Mouse (Mus musculus) effector memory CD4-positive, alpha-beta T cell, adult 5 months (primary cell): Measurements from ENCODE around the gene Olfr228. TPM values are rescaled to one million over a fixed set of nuclear protein-coding genes. Genes with fewer than 3 reads are reported as not detected.

Experiments used
- polyA plus RNA-seq: library from polyadenylated mRNA; unstranded; fragments of 100-300 nt; shearing (Covaris generic); gene quantifications from one replicate; pipeline ENCODE4 v1.2.1, GENCODE M21; 2017

Gene Olfr228
- not detected for polyA plus RNA-seq

GRCm38 (mm10) chr2:86487286-86487685 is at the start of gene Olfr228:
Olfr228 (minus strand) TSS chr2:86487386.

GRCm38 (mm10) chr2:86508161-86508560 is 21.0 kb upstream of the Olfr228 start, which contains the start of gene Olfr1076:
Olfr1076 (plus strand) TSS chr2:86508461.

GRCm38 (mm10) chr2:86456169-86456568 is 31.0 kb downstream of the Olfr228 start, which contains the start of gene Olfr1066:
Olfr1066 (minus strand) TSS chr2:86456269.

GRCm38 (mm10) chr2:86450491-86450890 is 36.7 kb downstream of the Olfr228 start, which contains the start of gene Olfr1065:
Olfr1065 (minus strand) TSS chr2:86450591.

Other genes starting within 250 kb of the Olfr228 start
- gene Olfr1048, start 247.1 kb downstream of the Olfr228 start, polyA plus RNA-seq = 0.20 TPM
- not detected for gene Olfr1049, start 229.1 kb downstream of the Olfr228 start, polyA plus RNA-seq
- gene Olfr1051, start 208.3 kb downstream of the Olfr228 start, polyA plus RNA-seq = not detected
- not detected for gene Olfr1052, start 194.9 kb downstream of the Olfr228 start, polyA plus RNA-seq
- gene Olfr1053, start 172.1 kb downstream of the Olfr228 start, polyA plus RNA-seq = not detected
- gene Olfr1054, start 152.0 kb downstream of the Olfr228 start, polyA plus RNA-seq = not detected
- gene Olfr1055, start 137.1 kb downstream of the Olfr228 start, polyA plus RNA-seq = not detected
- not detected for gene Olfr1056, start 124.9 kb downstream of the Olfr228 start, polyA plus RNA-seq
- not detected for gene Olfr1057, start 109.0 kb downstream of the Olfr228 start, polyA plus RNA-seq
- gene Olfr1058, start 98.8 kb downstream of the Olfr228 start, polyA plus RNA-seq = not detected
- not detected for gene Olfr1061, start 73.3 kb downstream of the Olfr228 start, polyA plus RNA-seq
- not detected for gene Olfr1062, start 60.6 kb downstream of the Olfr228 start, polyA plus RNA-seq
- gene Olfr1065, start 36.8 kb downstream of the Olfr228 start, polyA plus RNA-seq = not detected
- not detected for gene Olfr1066, start 31.1 kb downstream of the Olfr228 start, polyA plus RNA-seq
- gene Olfr1076, start 21.1 kb upstream of the Olfr228 start, polyA plus RNA-seq = not detected
- not detected for gene Olfr1079, start 55.1 kb upstream of the Olfr228 start, polyA plus RNA-seq
- gene Olfr1080, start 70.8 kb upstream of the Olfr228 start, polyA plus RNA-seq = not detected
- not detected for gene Olfr1082, start 111.6 kb upstream of the Olfr228 start, polyA plus RNA-seq
- gene Olfr1084, start 152.3 kb upstream of the Olfr228 start, polyA plus RNA-seq = not detected
- not detected for gene Olfr1085, start 174.6 kb upstream of the Olfr228 start, polyA plus RNA-seq
- gene Olfr1086, start 192.7 kb upstream of the Olfr228 start, polyA plus RNA-seq = not detected
- not detected for gene Olfr1087, start 211.0 kb upstream of the Olfr228 start, polyA plus RNA-seq
- not detected for gene Olfr1089, start 246.3 kb upstream of the Olfr228 start, polyA plus RNA-seq